Comparison of ENCODE assay signal across 18 mouse cellular contexts in genomic region chr6:25442096-25442495, GRCm38 (mm10).
"Had no signal": no experiment of that assay in that cellular context is flagged by ENCODE, and none has a peak within 500 bp of the region (broad histone marks: within the 10 kb centered on the region; RNA-seq: fewer than 3 reads in every experiment).

No protein-coding gene starts in this region.

- H3K4me3 ChIP-seq: midbrain, embryonic 10.5 days; midbrain, embryonic 12.5 days; myocyte; neural tube, embryonic 13.5 days; neural tube, embryonic 15.5 days; stomach, embryonic 15.5 days had no signal

- H3K4me1 ChIP-seq: midbrain, embryonic 10.5 days; neural tube, embryonic 13.5 days; neural tube, embryonic 15.5 days; stomach, embryonic 15.5 days had no signal

- H3K36me3 ChIP-seq: midbrain, embryonic 10.5 days; midbrain, embryonic 12.5 days; neural tube, embryonic 13.5 days; neural tube, embryonic 15.5 days; stomach, embryonic 15.5 days had no signal

- DNase-seq: lung, adult 18-20 months; lung, embryonic 14.5 days; lung, postnatal 10 days; lung, postnatal 4 days; midbrain, embryonic 14.5 days; right cerebral cortex, adult 18-20 months; right cerebral cortex, postnatal 25 days; thymus, postnatal 14 days; thymus, postnatal 36 days had no signal

- H3K9ac ChIP-seq: liver, embryonic 14.5 days; lung, embryonic 14.5 days; midbrain, embryonic 12.5 days; neural tube, embryonic 13.5 days; neural tube, embryonic 15.5 days; stomach, embryonic 15.5 days had no signal

- ATAC-seq: midbrain, embryonic 16.5 days had no signal

- H3K27ac ChIP-seq: liver, embryonic 14.5 days; midbrain, embryonic 10.5 days; midbrain, embryonic 12.5 days; neural tube, embryonic 13.5 days; neural tube, embryonic 15.5 days; stomach, embryonic 15.5 days; stomach, postnatal 0 days had no signal

- H3K27me3 ChIP-seq: midbrain, embryonic 12.5 days; neural tube, embryonic 13.5 days; neural tube, embryonic 15.5 days; stomach, embryonic 15.5 days had no signal

- H3K9me3 ChIP-seq: midbrain, embryonic 10.5 days; midbrain, embryonic 12.5 days; neural tube, embryonic 13.5 days; neural tube, embryonic 15.5 days; stomach, embryonic 15.5 days had no signal

- H3K4me2 ChIP-seq: lung, embryonic 14.5 days; midbrain, embryonic 12.5 days; neural tube, embryonic 13.5 days; neural tube, embryonic 15.5 days; stomach, embryonic 15.5 days had no signal
